Mouse (Mus musculus) heart, adult 2 months (tissue): Measurements from ENCODE around the gene Lin7a.

Experiments used
- CTCF ChIP-seq: fragments of 200-600 bp; IDR thresholded peaks from 2 replicates; pipeline ENCODE4 v1.8.1; 2022; ENCODE audit warnings: antibody characterized with exemption, mild to moderate bottlenecking, moderate library complexity
- POLR2A ChIP-seq: fragments of 200-500 bp; IDR thresholded peaks from 2 replicates; pipeline ENCODE4 v1.6.1; 2011; ENCODE audit warnings: mild to moderate bottlenecking, low read depth, low read length, control low read depth; ENCODE audit not compliant: insufficient read depth

- TF ChIP-seq CTCF (no peak), POLR2A (no peak)
Observed at GRCm38 (mm10) chr10:107236211-107236610, 35.3 kb upstream of the Lin7a start.
